Mouse (Mus musculus): ENCODE data around the gene Larp6.

GRCm38 (mm10) chr9:60748191-60748590 lies 35.4 kb downstream of the Larp6 start:
- no peak for TF ChIP-seq TAL1 (IDR thresholded peaks at IDR 0.05; ENCODE audit: low read length)
- TF ChIP-seq GATA1 (IDR thresholded peaks at IDR 0.05; ENCODE audit: low read length) = no peak

All from erythroblast, embryonic 14.5 days (primary cell).